Mouse (Mus musculus): ENCODE data around the gene Fis1. TPM values are rescaled to one million over a fixed set of nuclear protein-coding genes. Genes with fewer than 3 reads are reported as not detected.
A peak's percentile ranks its signal among the peaks of the same experiment; 100 is the strongest.

Gene Fis1
- polyA plus RNA-seq, 1 experiment from 2014 or later = 173 TPM

- Histone ChIP-seq H3K27me3 (ENCODE audit: insufficient read depth, low read length) (no peaks in the 10 kb centered on the region), H3K9ac (replicated peaks) (no peak overlapping the region), H3K36me3 (replicated peaks; ENCODE audit: insufficient read depth, low read length) (no peaks in the 10 kb centered on the region), H3K4me1 (ENCODE audit: insufficient read depth) (peaks cover 7% of the 10 kb centered on the region), H3K4me3 (ENCODE audit: low read depth, low read length) (no peak overlapping the region), H3K27ac (ENCODE audit: low read depth) (no peak overlapping the region), H3K4me2 (ENCODE audit: low read depth, low read length) (no peak overlapping the region), H3K9me3 (ENCODE audit: low read length) (no peaks in the 10 kb centered on the region)
- 92% methylated on average over 8 of the region's 8 CpGs for WGBS (ENCODE audit: insufficient replicate concordance)
- TF ChIP-seq CTCF (IDR thresholded peaks at IDR 0.05; ENCODE audit: low read depth) (no peak), EP300 (IDR thresholded peaks at IDR 0.05; ENCODE audit: low read depth) (no peak)
- DNase-seq (no peak), ATAC-seq (no peak)
Measured at GRCm38 (mm10) chr5:136917613-136918242, 35.3 kb upstream of the Fis1 start.

DNA sequence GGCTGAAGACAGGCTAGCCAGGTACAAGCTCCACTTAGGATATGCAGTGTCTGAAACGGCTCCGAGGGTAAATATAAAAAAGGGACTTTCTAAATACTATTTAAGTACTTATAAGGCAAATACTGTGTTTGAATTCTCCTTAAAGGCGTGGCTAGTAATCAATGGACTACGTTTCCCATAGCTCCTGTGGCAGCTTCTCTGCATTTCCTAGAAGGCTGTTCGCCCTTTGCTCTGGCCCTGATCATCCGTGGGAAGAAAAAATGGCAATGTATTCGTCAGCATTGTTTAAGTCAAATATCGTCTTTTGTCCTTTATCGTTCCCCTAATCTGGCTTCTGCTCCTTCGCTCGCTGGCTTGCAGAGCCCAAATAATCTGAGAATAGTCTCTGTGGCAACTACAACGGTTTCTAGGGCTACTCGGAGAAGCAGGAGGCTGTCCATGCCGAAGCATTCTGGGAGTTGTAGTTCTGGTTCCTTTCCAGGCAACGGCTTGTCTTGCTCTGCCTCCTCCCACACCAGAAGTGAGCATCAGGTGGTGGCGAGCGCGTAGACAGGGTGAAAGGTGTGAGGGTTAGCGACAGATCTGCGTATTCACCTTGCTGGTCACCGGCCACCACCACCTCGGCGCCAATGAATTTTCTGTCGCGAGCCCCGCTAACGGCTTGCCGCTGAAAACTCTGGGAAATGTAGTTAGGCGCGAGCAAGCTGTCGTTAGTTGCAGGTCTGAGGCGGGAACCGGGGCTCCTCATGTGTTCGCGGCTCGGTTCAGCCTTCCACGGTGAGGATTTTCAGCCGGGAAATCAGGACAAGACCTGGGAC is 34.2 kb upstream of the Fis1 start:
- no peaks in the 10 kb centered on the region for H3K36me3 ChIP-seq (replicated peaks; ENCODE audit: insufficient read depth, low read length)
- peak; percentile 76 for DNase-seq
- peak; percentile 87 for ATAC-seq
- 3% methylated on average over 38 of the region's 38 CpGs for WGBS (ENCODE audit: insufficient replicate concordance)
- no peaks in the 10 kb centered on the region for H3K9me3 ChIP-seq (ENCODE audit: low read length)
- H3K4me3 ChIP-seq (ENCODE audit: low read depth, low read length) = peak overlapping the region; percentile 51
- TF ChIP-seq CTCF (IDR thresholded peaks at IDR 0.05; ENCODE audit: low read depth) = no peak
- TF ChIP-seq EP300 (IDR thresholded peaks at IDR 0.05; ENCODE audit: low read depth) = no peak
- peak overlapping the region; percentile 93 for H3K4me2 ChIP-seq (ENCODE audit: low read depth, low read length)
- 0 out of 2 replicates have a peak overlapping the region, but pooled peaks have one; percentile 31 for H3K27ac ChIP-seq (ENCODE audit: low read depth)
- no peaks in the 10 kb centered on the region for H3K27me3 ChIP-seq (ENCODE audit: insufficient read depth, low read length)
- peak overlapping the region; percentile 58 for H3K9ac ChIP-seq (replicated peaks)
- peaks cover 7% of the 10 kb centered on the region for H3K4me1 ChIP-seq (ENCODE audit: insufficient read depth)

GRCm38 (mm10) chr5:136919546-136920301 is 33.4 kb upstream of the Fis1 start:
- Histone ChIP-seq H3K4me1 (ENCODE audit: insufficient read depth) (peaks cover 7% of the 10 kb centered on the region), H3K9me3 (ENCODE audit: low read length) (no peaks in the 10 kb centered on the region), H3K4me3 (ENCODE audit: low read depth, low read length) (peak overlapping the region; percentile 51), H3K9ac (replicated peaks) (peak overlapping the region; percentile 58), H3K36me3 (replicated peaks; ENCODE audit: insufficient read depth, low read length) (no peaks in the 10 kb centered on the region), H3K27me3 (ENCODE audit: insufficient read depth, low read length) (no peaks in the 10 kb centered on the region), H3K4me2 (ENCODE audit: low read depth, low read length) (peak overlapping the region; percentile 93), H3K27ac (ENCODE audit: low read depth) (0 out of 2 replicates have a peak overlapping the region, but pooled peaks have one; percentile 8)
- ATAC-seq (peak; percentile 1; the same call in 1 of the 2 replicates), DNase-seq (no peak)
- TF ChIP-seq EP300 (IDR thresholded peaks at IDR 0.05; ENCODE audit: low read depth) = no peak
- no peak for TF ChIP-seq CTCF (IDR thresholded peaks at IDR 0.05; ENCODE audit: low read depth)
- 17% methylated on average over 16 of the region's 18 CpGs for WGBS (ENCODE audit: insufficient replicate concordance)

- no peak for ATAC-seq
- no peaks in the 10 kb centered on the region for H3K27me3 ChIP-seq (ENCODE audit: insufficient read depth, low read length)
- WGBS (ENCODE audit: insufficient replicate concordance) = 77% methylated on average over 9 of the region's 9 CpGs
Measured at GRCm38 (mm10) chr5:136922830-136923229, 30.2 kb upstream of the Fis1 start.

DNA sequence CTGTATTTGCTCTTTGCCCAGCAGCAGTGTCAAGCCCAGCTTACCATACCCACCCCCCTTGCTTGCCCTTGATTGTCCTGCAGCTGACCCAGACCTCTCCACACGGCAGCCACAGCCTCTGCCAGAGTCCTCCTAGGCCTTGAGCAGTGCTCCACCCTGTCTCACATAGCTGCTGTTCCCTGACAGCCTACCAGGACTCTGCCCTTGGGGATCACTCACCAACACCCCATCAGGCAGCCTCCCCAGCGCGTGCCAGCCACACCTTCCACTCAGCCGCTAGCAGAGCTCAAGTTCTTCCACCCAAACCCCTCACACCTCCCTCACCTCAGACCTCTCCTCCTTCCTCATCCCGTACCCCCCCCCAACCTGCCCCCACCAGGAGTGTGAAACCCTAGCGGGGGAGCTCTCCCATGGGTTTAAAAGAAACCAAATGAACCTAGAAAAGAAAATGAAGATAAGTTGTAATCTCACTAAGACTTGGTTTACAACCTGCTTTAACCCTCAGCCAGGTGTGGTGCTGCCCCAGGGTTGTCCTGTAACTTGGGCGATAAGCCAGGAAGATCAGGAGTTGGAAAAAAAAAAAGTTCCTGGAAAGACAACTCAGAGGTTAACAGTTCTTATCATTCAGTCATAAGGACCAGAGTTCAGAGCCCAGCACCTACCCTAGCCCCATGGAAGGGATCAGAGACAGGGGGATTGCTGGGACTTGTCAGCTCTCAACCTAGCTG is 29.2 kb upstream of the Fis1 start:
- no peaks in the 10 kb centered on the region for H3K27me3 ChIP-seq (ENCODE audit: insufficient read depth, low read length)
- TF ChIP-seq EP300 (IDR thresholded peaks at IDR 0.05; ENCODE audit: low read depth) (no peak), CTCF (IDR thresholded peaks at IDR 0.05; ENCODE audit: low read depth) (no peak)

More at GRCm38 (mm10) chr5:136922830-136923229, 30.2 kb upstream of the Fis1 start:
- no peaks in the 10 kb centered on the region for H3K36me3 ChIP-seq (replicated peaks; ENCODE audit: insufficient read depth, low read length)
- no peaks in the 10 kb centered on the region for H3K9me3 ChIP-seq (ENCODE audit: low read length)
- no peak for TF ChIP-seq CTCF (IDR thresholded peaks at IDR 0.05; ENCODE audit: low read depth)
- no peak for TF ChIP-seq EP300 (IDR thresholded peaks at IDR 0.05; ENCODE audit: low read depth)
- H3K27ac ChIP-seq (ENCODE audit: low read depth) = no peak overlapping the region
- H3K9ac ChIP-seq (replicated peaks) = no peak overlapping the region
- H3K4me3 ChIP-seq (ENCODE audit: low read depth, low read length) = no peak overlapping the region
- DNase-seq = no peak
- H3K4me1 ChIP-seq (ENCODE audit: insufficient read depth) = peaks cover 7% of the 10 kb centered on the region
- no peak overlapping the region for H3K4me2 ChIP-seq (ENCODE audit: low read depth, low read length)

More for the DNA sequence above, 29.2 kb upstream of the Fis1 start:
- DNase-seq (peak; percentile 18), ATAC-seq (no peak; the same call in 1 of the 2 replicates)
- Histone ChIP-seq H3K9ac (replicated peaks) (no peak overlapping the region), H3K4me1 (ENCODE audit: insufficient read depth) (peaks cover 7% of the 10 kb centered on the region), H3K27ac (ENCODE audit: low read depth) (no peak overlapping the region), H3K36me3 (replicated peaks; ENCODE audit: insufficient read depth, low read length) (no peaks in the 10 kb centered on the region), H3K4me2 (ENCODE audit: low read depth, low read length) (no peak overlapping the region), H3K4me3 (ENCODE audit: low read depth, low read length) (no peak overlapping the region), H3K9me3 (ENCODE audit: low read length) (no peaks in the 10 kb centered on the region)
- 55% methylated on average over 7 of the region's 7 CpGs for WGBS (ENCODE audit: insufficient replicate concordance)

Data from liver, postnatal 0 days (tissue).